ENCODE assay signal across 25 mouse cellular contexts in genomic region chr6:137960023-137960778, GRCm38 (mm10).
DNase-seq lines count a peak whose midpoint lies in the region; ATAC-seq and TF ChIP-seq lines count a peak whose summit lies in the region.
"Had no signal": no experiment of that assay in that cellular context is flagged by ENCODE, and none has a peak within 500 bp of the region (broad histone marks: within the 10 kb centered on the region; RNA-seq: fewer than 3 reads in every experiment).

No protein-coding gene starts in this region.

- H3K4me3 ChIP-seq in layer of hippocampus, adult 2 months, result no peak overlapping the region
- no peak overlapping the region for H3K4me3 ChIP-seq in midbrain, postnatal 0 days (ENCODE audit: low read depth, low read length)
- no peak overlapping the region for H3K4me3 ChIP-seq in midbrain, embryonic 15.5 days
- H3K4me3 ChIP-seq: forebrain, embryonic 15.5 days; heart, embryonic 10.5 days; hindbrain, embryonic 12.5 days; kidney, embryonic 15.5 days; limb, embryonic 12.5 days; liver, embryonic 15.5 days; midbrain, embryonic 12.5 days; myocyte; neural tube, embryonic 12.5 days had no signal

- H3K9ac ChIP-seq in midbrain, postnatal 0 days (replicated peaks; ENCODE audit: low read length, poor library complexity, severe bottlenecking), result no peak overlapping the region
- H3K9ac ChIP-seq in midbrain, embryonic 15.5 days, result no peak overlapping the region
- H3K9ac ChIP-seq: forebrain, embryonic 15.5 days; hindbrain, embryonic 12.5 days; kidney, embryonic 15.5 days; limb, embryonic 12.5 days; liver, embryonic 15.5 days; lung, embryonic 14.5 days; midbrain, embryonic 12.5 days; neural tube, embryonic 12.5 days had no signal

- DNase-seq in frontal cortex, postnatal 25 days (ENCODE audit: low spot score in 2 of 2), result no peak
- DNase-seq in layer of hippocampus, adult 2 months (ENCODE audit: low spot score in 2 of 2), result no peak
- DNase-seq in layer of hippocampus, postnatal 36 days, result no peak
- DNase-seq in midbrain, postnatal 0 days (ENCODE audit: low spot score), result peak; percentile 31
- no peak for DNase-seq in right cerebral cortex, adult 18-20 months
- DNase-seq: adrenal gland, adult 2 months; cerebellum, adult 8-10 months; cerebellum, postnatal 25 days; gastrocnemius, postnatal 14 days; heart, postnatal 36 days; kidney, adult 18-20 months; kidney, postnatal 36 days; lung, embryonic 14.5 days; lung, postnatal 36 days had no signal

- 75% methylated on average over 4 of the region's 4 CpGs for WGBS in midbrain, postnatal 0 days
- WGBS in midbrain, embryonic 15.5 days, result 86% methylated on average over 4 of the region's 4 CpGs

- no peaks in the 10 kb centered on the region for H3K4me1 ChIP-seq in midbrain, postnatal 0 days (ENCODE audit: insufficient read depth, low read length)
- H3K4me1 ChIP-seq in midbrain, embryonic 15.5 days, result no peaks in the 10 kb centered on the region
- H3K4me1 ChIP-seq: heart, embryonic 10.5 days; hindbrain, embryonic 12.5 days; kidney, embryonic 15.5 days; limb, embryonic 12.5 days; liver, embryonic 15.5 days; neural tube, embryonic 12.5 days had no signal

- no peaks in the 10 kb centered on the region for H3K27me3 ChIP-seq in midbrain, postnatal 0 days (ENCODE audit: insufficient read depth, low read length)
- no peaks in the 10 kb centered on the region for H3K27me3 ChIP-seq in midbrain, embryonic 15.5 days (replicated peaks)
- H3K27me3 ChIP-seq: forebrain, embryonic 15.5 days; hindbrain, embryonic 12.5 days; kidney, embryonic 15.5 days; limb, embryonic 12.5 days; liver, embryonic 15.5 days; midbrain, embryonic 12.5 days; neural tube, embryonic 12.5 days had no signal

- ATAC-seq in frontal cortex, adult (ENCODE audit: low TSS enrichment), result 0 out of 2 replicates have a peak, but pooled peaks have one; percentile 69
- ATAC-seq in midbrain, postnatal 0 days (ENCODE audit: low FRiP score), result no peak
- ATAC-seq in midbrain, embryonic 15.5 days (replicated peaks), result no peak
- ATAC-seq: forebrain, embryonic 15.5 days had no signal

- no peaks in the 10 kb centered on the region for H3K36me3 ChIP-seq in midbrain, postnatal 0 days (ENCODE audit: insufficient read depth, low read length)
- no peaks in the 10 kb centered on the region for H3K36me3 ChIP-seq in midbrain, embryonic 15.5 days (replicated peaks)
- H3K36me3 ChIP-seq: forebrain, embryonic 15.5 days; heart, embryonic 10.5 days; hindbrain, embryonic 12.5 days; kidney, embryonic 15.5 days; limb, embryonic 12.5 days; liver, embryonic 15.5 days; midbrain, embryonic 12.5 days; neural tube, embryonic 12.5 days had no signal

- no peaks in the 10 kb centered on the region for H3K9me3 ChIP-seq in midbrain, postnatal 0 days (ENCODE audit: low read length)
- no peaks in the 10 kb centered on the region for H3K9me3 ChIP-seq in midbrain, embryonic 15.5 days
- H3K9me3 ChIP-seq: forebrain, embryonic 15.5 days; heart, embryonic 10.5 days; hindbrain, embryonic 12.5 days; kidney, embryonic 15.5 days; limb, embryonic 12.5 days; liver, embryonic 15.5 days; midbrain, embryonic 12.5 days; neural tube, embryonic 12.5 days had no signal

- H3K4me2 ChIP-seq in midbrain, postnatal 0 days (ENCODE audit: low read depth, low read length, poor library complexity, severe bottlenecking), result no peak overlapping the region
- no peak overlapping the region for H3K4me2 ChIP-seq in midbrain, embryonic 15.5 days
- H3K4me2 ChIP-seq: forebrain, embryonic 15.5 days; hindbrain, embryonic 12.5 days; kidney, embryonic 15.5 days; limb, embryonic 12.5 days; liver, embryonic 15.5 days; lung, embryonic 14.5 days; midbrain, embryonic 12.5 days; neural tube, embryonic 12.5 days had no signal

- H3K27ac ChIP-seq in layer of hippocampus, adult 2 months, result no peak overlapping the region
- H3K27ac ChIP-seq in midbrain, postnatal 0 days (ENCODE audit: low read depth, low read length), result no peak overlapping the region
- no peak overlapping the region for H3K27ac ChIP-seq in midbrain, embryonic 15.5 days
- H3K27ac ChIP-seq: forebrain, embryonic 15.5 days; heart, embryonic 10.5 days; hindbrain, embryonic 12.5 days; kidney, embryonic 15.5 days; limb, embryonic 12.5 days; liver, embryonic 15.5 days; midbrain, embryonic 12.5 days; neural tube, embryonic 12.5 days had no signal

- peak; percentile 68 for TF ChIP-seq CTCF in layer of hippocampus, adult 2 months (conservative IDR thresholded peaks at IDR 0.05)
- TF ChIP-seq CTCF in midbrain, postnatal 0 days (IDR thresholded peaks at IDR 0.05), result peak; percentile 69
